Mouse (Mus musculus) MEL-GATA-1-ER (cell line): ENCODE measurements at regions not wholly inside any gene's neighbourhood (a gene's known extent, or its start where the extent isn't known, plus 50 kb on each side); places are given as distances from the start of the nearest gene placed in this dataset.

ENCODE experiments used
- DNase-seq: peaks from one replicate; pipeline ENCODE4 v3.0.0-alpha.2; 2012; ENCODE audit warnings: low read depth; ENCODE audit errors: extremely low read depth

- no peak for DNase-seq
Observed at GRCm38 (mm10) chr2:46678366-46678765, 1561.2 kb upstream of the Zeb2 start.

DNA sequence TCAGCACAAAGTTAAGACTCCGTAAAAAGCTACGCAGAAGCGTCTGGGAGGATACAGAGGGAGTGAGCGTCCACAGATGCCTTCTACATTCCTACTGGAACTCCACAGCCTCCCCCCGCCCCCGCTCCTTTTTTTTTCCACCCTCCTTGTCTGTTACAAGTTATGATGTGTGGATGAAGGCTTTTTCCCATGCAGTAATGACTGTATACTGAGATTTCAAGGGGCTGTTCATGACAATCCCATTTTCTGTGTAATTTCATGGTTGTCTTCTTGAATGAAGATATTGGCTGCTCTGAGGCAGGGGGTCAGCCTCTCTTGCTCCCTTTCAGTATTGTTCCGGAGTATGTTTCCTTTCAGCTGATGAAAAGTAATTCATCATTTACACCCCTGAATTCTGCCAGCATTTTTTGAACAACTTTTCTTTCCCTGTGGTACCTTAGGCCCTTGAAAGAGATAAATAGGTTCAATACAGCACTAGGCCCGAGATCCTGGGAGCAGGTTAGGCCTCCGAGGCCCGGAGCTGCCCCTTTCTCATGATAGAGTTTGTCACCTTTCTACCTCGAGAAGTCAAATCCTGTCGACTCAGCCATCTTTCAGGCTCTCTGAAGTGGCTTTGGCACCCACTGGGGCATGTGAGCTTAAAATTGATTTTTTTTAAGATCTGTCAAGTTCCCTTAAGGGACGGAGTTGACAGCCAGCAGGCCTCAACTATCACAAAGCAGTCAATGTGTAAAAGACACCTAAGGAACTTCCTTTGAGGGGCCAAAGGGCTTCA, 1552.5 kb upstream of the Zeb2 start:
- DNase-seq: no peak

DNA sequence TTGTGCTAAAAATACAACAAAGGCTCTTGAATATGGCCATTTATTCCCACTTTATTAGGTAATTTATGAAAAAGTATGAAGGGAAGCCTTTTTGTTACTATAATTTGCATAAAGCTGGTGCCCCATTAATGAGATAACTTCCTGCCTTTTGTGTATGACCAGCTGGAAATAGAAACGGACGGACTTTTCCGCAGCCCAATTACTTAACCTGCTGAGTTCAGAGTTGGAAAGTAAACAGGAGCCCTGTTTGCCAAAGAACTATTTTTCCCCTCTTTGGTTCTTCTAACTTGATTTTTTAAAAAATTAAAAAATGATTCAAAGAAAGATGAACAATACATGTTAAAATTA, 1549.8 kb upstream of the Zeb2 start:
- no peak for DNase-seq

DNA sequence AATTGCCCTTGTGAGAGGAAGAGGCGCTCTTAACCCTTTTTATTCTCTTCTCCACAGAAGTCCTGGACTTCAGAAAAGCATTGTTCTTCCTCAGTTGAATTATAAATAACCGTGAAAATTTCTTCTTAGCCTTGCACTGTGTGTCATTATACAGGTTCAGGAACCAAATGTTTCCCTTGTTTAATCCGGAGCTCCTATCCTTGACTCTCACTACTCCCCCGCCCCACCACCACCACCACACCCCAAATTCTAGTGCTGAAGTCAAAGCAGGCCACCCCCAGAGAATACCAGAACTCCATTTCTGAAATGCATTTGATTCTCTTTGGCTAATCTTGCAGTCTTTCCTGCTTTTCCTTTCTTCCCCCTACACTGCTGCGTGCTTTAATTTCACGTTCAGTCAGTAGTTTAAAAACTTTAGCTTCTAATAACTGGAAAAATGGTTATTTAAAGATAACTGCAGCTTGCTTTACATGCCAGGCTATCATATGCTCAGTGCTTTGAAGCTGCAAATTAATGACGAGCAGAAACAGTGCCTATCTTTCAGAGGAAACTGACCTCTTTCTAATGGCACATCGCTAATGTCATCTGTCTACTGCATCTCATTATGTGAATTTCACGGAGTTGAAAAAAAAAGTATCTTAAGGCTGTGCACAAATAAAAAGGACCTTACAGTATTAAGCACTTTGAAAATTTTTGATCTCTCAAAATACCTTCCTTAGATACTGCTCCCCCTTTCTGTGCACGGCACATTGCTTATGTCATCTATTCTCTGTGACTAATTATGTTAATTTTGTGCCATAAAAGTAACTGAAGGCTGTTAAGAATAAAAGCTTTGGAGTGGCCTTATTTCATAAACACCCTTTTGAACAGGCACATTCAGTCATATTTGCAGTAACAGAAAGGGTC, 1549.1 kb upstream of the Zeb2 start:
- no peak for DNase-seq

DNA sequence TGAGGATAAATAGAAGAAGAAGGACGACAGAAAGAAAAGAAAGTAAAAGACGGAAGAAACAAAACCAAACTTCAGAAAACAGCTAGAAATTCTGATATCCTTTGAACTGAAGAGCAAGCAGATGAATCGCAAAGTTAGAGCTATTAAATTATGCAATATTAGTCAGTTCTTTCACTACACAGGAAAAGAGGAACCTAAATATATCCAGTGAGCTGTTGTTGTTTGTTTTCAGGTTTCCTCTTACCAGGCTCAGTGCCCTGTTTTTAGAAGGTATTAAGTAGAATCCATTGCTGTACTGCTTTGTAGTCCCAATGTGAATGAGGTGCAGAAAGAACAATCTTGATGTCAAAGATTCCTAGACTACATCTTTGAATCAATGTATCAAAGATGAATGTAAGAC, 1544.7 kb upstream of the Zeb2 start:
- peak; percentile 7 for DNase-seq

DNA sequence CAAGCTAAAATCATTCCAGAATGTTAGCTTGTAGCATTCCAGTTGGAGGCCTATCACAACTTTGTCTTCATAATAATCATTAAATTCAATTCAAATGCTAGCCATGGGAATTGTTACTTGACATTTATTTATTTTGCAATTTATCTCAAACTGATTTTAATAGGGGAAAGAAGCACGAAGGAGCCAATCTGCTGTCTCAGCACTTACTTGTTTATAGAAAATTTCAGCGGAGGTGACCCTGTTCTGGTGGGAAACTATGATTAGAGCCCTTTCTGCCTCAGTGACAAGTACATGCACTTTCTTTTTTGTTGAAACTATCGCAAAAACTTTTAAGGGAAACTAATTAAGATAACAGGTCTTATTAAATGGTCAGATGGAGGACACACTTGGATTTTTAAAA, 1543.4 kb upstream of the Zeb2 start:
- no peak for DNase-seq

- DNase-seq: no peak
Observed at GRCm38 (mm10) chr2:46655289-46655688, 1538.1 kb upstream of the Zeb2 start.

DNA sequence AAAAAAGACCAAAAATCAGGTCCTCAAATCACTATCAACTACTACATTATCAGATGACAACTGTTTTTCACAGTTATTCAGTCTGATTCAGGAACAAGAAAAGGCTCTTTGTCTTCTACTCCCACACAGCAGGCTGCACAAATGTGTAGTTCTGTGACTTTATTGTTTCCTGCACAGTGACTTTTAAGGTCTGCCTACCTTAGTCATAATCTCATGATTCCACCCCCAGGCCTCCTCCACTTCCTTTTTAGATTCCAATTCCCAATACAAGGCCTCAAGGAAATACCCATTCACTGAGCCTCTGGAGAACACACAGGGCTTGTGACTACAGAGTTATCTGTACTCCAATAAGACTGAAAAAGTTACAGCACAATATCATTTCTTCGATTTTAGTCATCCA, 1535.4 kb upstream of the Zeb2 start:
- DNase-seq: no peak

DNA sequence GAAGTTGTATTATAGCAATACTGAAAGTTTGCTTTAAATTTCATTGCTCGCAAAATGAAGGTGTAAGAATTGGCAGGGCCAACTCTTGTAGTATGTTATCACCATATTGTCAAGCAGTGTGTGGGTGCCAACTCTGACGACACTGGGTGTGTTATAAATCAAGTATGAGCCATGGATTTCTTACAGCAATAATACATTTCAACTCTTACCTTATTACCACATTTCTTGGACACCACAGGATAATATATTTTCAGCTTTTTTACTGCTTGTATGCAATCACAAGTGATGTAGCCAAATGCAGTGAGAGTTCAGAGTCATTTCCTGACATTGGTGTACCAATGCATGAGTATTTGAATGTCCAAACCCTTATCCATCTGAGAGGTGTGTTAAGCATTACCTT, 1529.2 kb upstream of the Zeb2 start:
- no peak for DNase-seq

DNA sequence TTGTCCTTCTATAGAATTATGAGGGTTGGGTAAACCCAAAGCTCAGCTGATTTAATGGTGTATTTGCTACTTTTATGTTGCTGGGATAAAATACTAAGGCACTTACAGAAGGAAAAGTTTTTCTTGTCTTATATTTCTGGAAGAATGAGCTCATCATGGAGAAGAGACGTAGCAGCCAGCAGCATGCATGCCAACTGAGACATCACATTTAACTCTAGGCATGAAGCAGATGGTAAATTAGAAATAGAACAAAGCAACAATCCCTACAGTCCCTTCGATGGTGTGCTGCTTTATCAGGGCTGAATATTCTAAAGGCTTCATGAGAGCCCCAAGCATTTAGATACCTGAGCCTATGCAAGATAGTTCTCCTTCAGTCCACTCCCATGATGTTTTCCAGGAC, 1492.0 kb upstream of the Zeb2 start:
- no peak for DNase-seq

GRCm38 (mm10) chr2:46581773-46582172, 1464.6 kb upstream of the Zeb2 start:
- DNase-seq: no peak

- no peak for DNase-seq
Observed at GRCm38 (mm10) chr2:46570416-46570815, 1453.2 kb upstream of the Zeb2 start.

GRCm38 (mm10) chr2:46533395-46533794, 1416.2 kb upstream of the Zeb2 start:
- DNase-seq: no peak

- DNase-seq: no peak
Observed at GRCm38 (mm10) chr2:46530686-46531085, 1413.5 kb upstream of the Zeb2 start.

GRCm38 (mm10) chr2:46525223-46525622, 1408.0 kb upstream of the Zeb2 start:
- DNase-seq: no peak

GRCm38 (mm10) chr2:46524625-46525024, 1407.4 kb upstream of the Zeb2 start:
- no peak for DNase-seq

- DNase-seq: no peak
Observed at GRCm38 (mm10) chr2:46521147-46521965, 1404.2 kb upstream of the Zeb2 start.

DNA sequence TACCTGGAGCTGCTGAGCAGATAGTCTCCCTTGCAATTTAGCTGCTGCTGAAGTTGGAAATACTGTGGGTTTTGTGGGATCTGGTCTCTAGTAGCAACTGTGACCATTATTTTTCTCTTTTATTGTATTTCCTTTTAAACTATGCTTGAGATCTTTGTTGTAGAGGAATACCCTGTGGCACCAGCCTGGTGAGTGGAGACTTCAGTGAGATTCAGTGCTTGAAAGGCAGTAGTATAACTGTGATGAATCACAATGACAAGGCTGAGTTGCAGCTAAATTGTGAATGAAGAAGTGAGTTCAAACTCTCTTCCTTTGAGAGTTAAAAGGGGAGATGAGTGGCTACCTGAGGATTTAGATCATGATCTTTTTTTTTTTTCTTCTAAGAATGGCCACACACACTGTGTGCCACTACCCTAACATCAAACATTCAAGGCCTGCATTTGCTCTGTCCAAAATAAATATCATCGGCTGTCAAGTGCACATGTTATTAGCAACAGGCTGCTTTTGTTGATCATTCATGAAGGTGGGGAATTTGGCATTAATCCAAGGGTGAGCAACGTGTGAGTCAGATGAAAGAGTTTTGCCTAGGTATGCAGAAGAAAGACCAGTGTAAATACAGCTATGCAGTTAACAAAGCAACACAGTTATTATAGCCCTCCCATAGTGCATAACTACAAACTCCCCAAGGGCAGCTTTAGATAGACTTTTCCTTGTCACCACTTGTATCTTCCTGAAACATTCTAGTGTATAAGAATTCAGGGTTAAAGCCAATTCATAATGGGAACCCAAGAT, 1395.2 kb upstream of the Zeb2 start:
- DNase-seq: no peak

GRCm38 (mm10) chr2:46506951-46507350, 1389.8 kb upstream of the Zeb2 start:
- DNase-seq: no peak

GRCm38 (mm10) chr2:46503074-46503473, 1385.9 kb upstream of the Zeb2 start:
- DNase-seq: no peak

GRCm38 (mm10) chr2:46492299-46492698, 1375.1 kb upstream of the Zeb2 start:
- no peak for DNase-seq
